Mouse (Mus musculus) heart, embryonic 16.5 days (tissue): ENCODE results near the gene Plekhj1. TPM values are rescaled to one million over a fixed set of nuclear protein-coding genes. Genes with fewer than 3 reads are reported as not detected.

Source experiments
- ATAC-seq: fragments of 200-750 bp; cut with Nextera tagmentation; replicated peaks from 2 replicates; pipeline ENCODE4 v1.8.0; 2017; ENCODE audit warnings: moderate number of reproducible peaks; ENCODE audit not compliant: insufficient read depth, low FRiP score; ENCODE audit errors: extremely low read depth
- H3K27ac ChIP-seq: fragments of 300-500 bp; sonication (generic); 2 replicates; pipeline ENCODE4 v1.5.1; 2014; ENCODE audit warnings: mild to moderate bottlenecking, low read length, control low read depth, moderate library complexity
- H3K27me3 ChIP-seq: fragments of 300-500 bp; sonication (generic); 2 replicates; pipeline ENCODE4 v1.6.1; 2014; ENCODE audit warnings: low read length, mixed read lengths; ENCODE audit not compliant: control insufficient read depth, insufficient read depth
- H3K36me3 ChIP-seq: fragments of 300-500 bp; sonication (generic); 2 replicates; pipeline ENCODE4 v1.6.1; 2014; ENCODE audit not compliant: control insufficient read depth, insufficient read depth
- H3K4me1 ChIP-seq: fragments of 300-500 bp; sonication (generic); 2 replicates; pipeline ENCODE4 v1.6.1; 2014; ENCODE audit warnings: low read length, mixed read lengths; ENCODE audit not compliant: control insufficient read depth, insufficient read depth
- H3K4me2 ChIP-seq: fragments of 300-500 bp; sonication (generic); 2 replicates; pipeline ENCODE4 v1.6.1; 2014; ENCODE audit warnings: low read depth, mild to moderate bottlenecking, control low read depth, low read length
- H3K4me3 ChIP-seq: fragments of 300-500 bp; sonication (generic); 2 replicates; pipeline ENCODE4 v1.5.1; 2014; ENCODE audit warnings: mild to moderate bottlenecking, control low read depth, low read length
- H3K9ac ChIP-seq: fragments of 300-500 bp; sonication (generic); 2 replicates; pipeline ENCODE4 v1.6.1; 2014; ENCODE audit warnings: low read length, control low read depth
- H3K9me3 ChIP-seq: fragments of 300-500 bp; sonication (generic); replicated peaks from 2 replicates; pipeline ENCODE4 v1.6.1; 2016; ENCODE audit warnings: low read length; ENCODE audit not compliant: control insufficient read depth
- WGBS: fragments of 180-500 bp; shearing (Covaris S2); extraction: QIAGEN DNeasy Blood & Tissue Kit; methylation state at CpG from one replicate; pipeline ENCODE4 v1.1.7; 2014; 5-methylcytosine and 5-hydroxymethylcytosine counted together
- microRNA counts: library from miRNA; unstranded; fragments of <30 nt; microRNA quantifications from one replicate; lab custom pipeline; 2016
- microRNA-seq: library from miRNA; unstranded; fragments of <30 nt; microRNA quantifications from one replicate; pipeline ENCODE4, GENCODE M21; 2017
- polyA plus RNA-seq: library from polyadenylated mRNA; unstranded; fragments of >200 nt; fragmentation: Nextera tagmentation; extraction: Ambion mirVana; gene quantifications from 2 replicates; pipeline ENCODE4 v1.2.1, GENCODE M21; 2015

Plekhj1 gene
- polyA plus RNA-seq, 1 experiment from 2014 or later, result 79.4 TPM

GRCm38 (mm10) chr10:80754594-80755290 is 43.7 kb downstream of the Plekhj1 start, which contains the start of gene Dot1l:
Gene Dot1l, plus strand, starts transcription at chr10:80755206.
- Histone ChIP-seq H3K9me3 (no peaks in the 10 kb centered on the region), H3K27me3 (no peaks in the 10 kb centered on the region), H3K4me2 (peak within 1 kb of the TSS; percentile 86), H3K4me3 (peak within 1 kb of the TSS; percentile 97), H3K27ac (peak within 1 kb of the TSS; percentile 89), H3K4me1 (peaks cover 56% of the 10 kb centered on the region), H3K36me3 (no peaks in the 10 kb centered on the region), H3K9ac (peak within 1 kb of the TSS; percentile 97)
- WGBS, result 1% methylated on average over 56 of the region's 57 CpGs
- peak; percentile 77 for ATAC-seq

- WGBS, result 1% methylated on average over 6 of the region's 6 CpGs
Measured at GRCm38 (mm10) chr10:80752079-80752625, 46.3 kb downstream of the Plekhj1 start.

GRCm38 (mm10) chr10:80751188-80751832 is 47.1 kb downstream of the Plekhj1 start:
- Histone ChIP-seq H3K9me3 (no peaks in the 10 kb centered on the region), H3K4me2 (peak overlapping the region; percentile 73), H3K9ac (peak overlapping the region; percentile 82), H3K4me3 (peak overlapping the region; percentile 49), H3K4me1 (peaks cover 31% of the 10 kb centered on the region), H3K27me3 (no peaks in the 10 kb centered on the region), H3K27ac (peak overlapping the region; percentile 100), H3K36me3 (no peaks in the 10 kb centered on the region)
- 3% methylated on average over 16 of the region's 16 CpGs for WGBS
- peak; percentile 80 for ATAC-seq

More at GRCm38 (mm10) chr10:80752079-80752625, 46.3 kb downstream of the Plekhj1 start:
- Histone ChIP-seq H3K27ac (peak overlapping the region; percentile 100), H3K4me2 (peak overlapping the region; percentile 73), H3K27me3 (no peaks in the 10 kb centered on the region), H3K9me3 (no peaks in the 10 kb centered on the region), H3K4me3 (peak overlapping the region; percentile 49), H3K4me1 (peaks cover 40% of the 10 kb centered on the region), H3K9ac (peak overlapping the region; percentile 82), H3K36me3 (no peaks in the 10 kb centered on the region)
- ATAC-seq, result peak; percentile 77

- 6% methylated on average over 6 of the region's 6 CpGs for WGBS
Measured at GRCm38 (mm10) chr10:80748609-80749008, 49.8 kb downstream of the Plekhj1 start.

GRCm38 (mm10) chr10:80747410-80747809 is 51.0 kb downstream of the Plekhj1 start:
- Histone ChIP-seq H3K27ac (no peak overlapping the region), H3K9ac (no peak overlapping the region), H3K4me1 (peaks cover 21% of the 10 kb centered on the region), H3K4me3 (no peak overlapping the region), H3K36me3 (no peaks in the 10 kb centered on the region), H3K9me3 (no peaks in the 10 kb centered on the region), H3K27me3 (no peaks in the 10 kb centered on the region), H3K4me2 (no peak overlapping the region)
- WGBS, result 9% methylated on average over 3 of the region's 3 CpGs
- ATAC-seq, result no peak

More at GRCm38 (mm10) chr10:80748609-80749008, 49.8 kb downstream of the Plekhj1 start:
- ATAC-seq, result no peak
- no peaks in the 10 kb centered on the region for H3K36me3 ChIP-seq
- H3K9me3 ChIP-seq, result no peaks in the 10 kb centered on the region
- no peak overlapping the region for H3K4me2 ChIP-seq
- no peak overlapping the region for H3K27ac ChIP-seq
- peaks cover 23% of the 10 kb centered on the region for H3K4me1 ChIP-seq
- H3K4me3 ChIP-seq, result no peak overlapping the region
- H3K9ac ChIP-seq, result no peak overlapping the region
- H3K27me3 ChIP-seq, result no peaks in the 10 kb centered on the region

MicroRNAs encoded within 50 kb of the gene (microRNA counts, 519-probe panel; counts per million panel counts)
- not detected for microRNA mmu-miR-1982 (lab: Ali Mortazavi, UCI)

Small RNA genes within 50 kb of the gene (microRNA-seq; reads per million reads assigned to microRNA genes)
- gene Mir1982, result 4.5 reads per million, percentile 17 among the genes with 10 or more reads in this experiment

Other genes starting within 250 kb of the Plekhj1 start
- 15.0 and 16.5 TPM in 2 replicates for gene Rexo1, start 237.1 kb downstream of the Plekhj1 start, polyA plus RNA-seq
- 5.8 and 6.0 TPM in 2 replicates for gene Klf16, start 221.3 kb downstream of the Plekhj1 start, polyA plus RNA-seq
- gene Abhd17a, start 208.3 kb downstream of the Plekhj1 start, polyA plus RNA-seq, result 79.5 and 91.7 TPM in 2 replicates
- gene Scamp4, start 195.8 kb downstream of the Plekhj1 start, polyA plus RNA-seq, result 60.1 and 68.4 TPM in 2 replicates
- 3.5 and 4.0 TPM in 2 replicates for gene Adat3, start 195.7 kb downstream of the Plekhj1 start, polyA plus RNA-seq
- gene Gm49322, start 192.6 kb downstream of the Plekhj1 start, polyA plus RNA-seq, result 2.2 and 2.8 TPM in 2 replicates
- gene Csnk1g2, start 175.8 kb downstream of the Plekhj1 start, polyA plus RNA-seq, result 50.7 and 103 TPM in 2 replicates
- 41.7 and 58.2 TPM in 2 replicates for gene Btbd2, start 141.6 kb downstream of the Plekhj1 start, polyA plus RNA-seq
- gene Mknk2, start 120.5 kb downstream of the Plekhj1 start, polyA plus RNA-seq, result 82.1 and 92.8 TPM in 2 replicates
- gene Mob3a, start 96.6 kb downstream of the Plekhj1 start, polyA plus RNA-seq, result 29.0 and 33.4 TPM in 2 replicates
- 11.2 and 13.2 TPM in 2 replicates for gene Izumo4, start 96.4 kb downstream of the Plekhj1 start, polyA plus RNA-seq
- 45.7 and 49.5 TPM in 2 replicates for gene Ap3d1, start 56.4 kb downstream of the Plekhj1 start, polyA plus RNA-seq
- gene Dot1l, start 43.4 kb downstream of the Plekhj1 start, polyA plus RNA-seq, result 18.8 and 19.2 TPM in 2 replicates
- gene Sf3a2, start 428 bp downstream of the Plekhj1 start, polyA plus RNA-seq, result 42.3 and 47.7 TPM in 2 replicates
- 0.13 and 0.29 TPM in 2 replicates for gene Amh, start 6.6 kb upstream of the Plekhj1 start, polyA plus RNA-seq
- 5.6 and 6.7 TPM in 2 replicates for gene Jsrp1, start 14.9 kb upstream of the Plekhj1 start, polyA plus RNA-seq
- 2,111 and 2,265 TPM in 2 replicates for gene Oaz1, start 28.0 kb upstream of the Plekhj1 start, polyA plus RNA-seq
- 0.39 and 0.84 TPM in 2 replicates for gene Lingo3, start 45.4 kb upstream of the Plekhj1 start, polyA plus RNA-seq
- 141 and 148 TPM in 2 replicates for gene Lsm7, start 56.6 kb upstream of the Plekhj1 start, polyA plus RNA-seq
- 28.4 and 33.2 TPM in 2 replicates for gene Sppl2b, start 56.6 kb upstream of the Plekhj1 start, polyA plus RNA-seq
- gene Tmprss9, start 73.2 kb upstream of the Plekhj1 start, polyA plus RNA-seq, result not detected in 2 replicates
- gene Timm13, start 102.3 kb upstream of the Plekhj1 start, polyA plus RNA-seq, result 286 and 289 TPM in 2 replicates
- gene Lmnb2, start 119.6 kb upstream of the Plekhj1 start, polyA plus RNA-seq, result 27.5 and 30.0 TPM in 2 replicates
- gene Gadd45b, start 131.4 kb upstream of the Plekhj1 start, polyA plus RNA-seq, result 33.6 and 34.3 TPM in 2 replicates
- 1.4 TPM in 2 replicates for gene Gng7, start 216.3 kb upstream of the Plekhj1 start, polyA plus RNA-seq
- gene Diras1, start 227.0 kb upstream of the Plekhj1 start, polyA plus RNA-seq, result 0.06 and 0.09 TPM in 2 replicates
- 9.6 and 10.8 TPM in 2 replicates for gene Slc39a3, start 238.8 kb upstream of the Plekhj1 start, polyA plus RNA-seq